Mouse (Mus musculus) cerebellum, adult 2 months (tissue): Measurements from ENCODE around the gene Creb3l1. TPM values are rescaled to one million over a fixed set of nuclear protein-coding genes. Genes with fewer than 3 reads are reported as not detected.

Experiments used
- DNase-seq, 2 experiments: peaks; one replicate each; pipeline ENCODE4 v3.0.0; 2021
- H3K27ac ChIP-seq: fragments of 200-500 bp; 2 replicates; pipeline ENCODE4 v1.5.1; 2012; ENCODE audit warnings: low read length, control low read depth, inconsistent platforms; ENCODE audit not compliant: insufficient read depth
- H3K27me3 ChIP-seq: fragments of 200-500 bp; 2 replicates; pipeline ENCODE4 v1.6.1; 2012; ENCODE audit warnings: inconsistent platforms, mild to moderate bottlenecking, low read length, moderate library complexity; ENCODE audit not compliant: control insufficient read depth, insufficient read depth
- H3K4me1 ChIP-seq: fragments of 200-500 bp; 2 replicates; pipeline ENCODE4 v1.6.1; 2011; ENCODE audit warnings: low read length; ENCODE audit not compliant: control insufficient read depth, insufficient read depth
- H3K4me3 ChIP-seq: fragments of 200-500 bp; replicated peaks from 2 replicates; pipeline ENCODE3; 2011; ENCODE audit warnings: mild to moderate bottlenecking, low read depth, low read length, control low read depth; ENCODE audit not compliant: insufficient read depth
- CTCF ChIP-seq: fragments of 200-500 bp; IDR thresholded peaks from 2 replicates; pipeline ENCODE4 v1.5.1; 2011; ENCODE audit warnings: low read depth, mild to moderate bottlenecking, control low read depth, low read length, moderate library complexity, borderline replicate concordance; ENCODE audit not compliant: insufficient read depth
- POLR2A ChIP-seq: fragments of 200-500 bp; IDR thresholded peaks from 2 replicates; pipeline ENCODE4 v1.6.1; 2011; ENCODE audit warnings: low read length, control low read depth, borderline replicate concordance; ENCODE audit not compliant: insufficient read depth
- WGBS: fragments of 180-500 bp; shearing (Covaris S2); methylation state at CpG from one replicate; pipeline ENCODE4 v1.1.7; 2018; 5-methylcytosine and 5-hydroxymethylcytosine counted together
- polyA plus RNA-seq: library from polyadenylated mRNA; depleted of rRNA; stranded (reverse); fragments of >200 nt; gene quantifications from 2 replicates; pipeline ENCODE4 v1.2.3, GENCODE M21; 2012

The Creb3l1 gene
- polyA plus RNA-seq, 1 experiment: 1.3 TPM

- TF ChIP-seq CTCF: peak; percentile 78
- TF ChIP-seq POLR2A: peak; percentile 35; the same call in 1 of the 2 replicates
- Histone ChIP-seq H3K4me1 (peaks cover 29% of the 10 kb centered on the region), H3K27me3 (no peaks in the 10 kb centered on the region), H3K4me3 (peak overlapping the region; percentile 100), H3K27ac (peak overlapping the region; percentile 96)
- 1% methylated on average over 48 of the region's 57 CpGs for WGBS
- peak; percentile 93 to 97 for DNase-seq
Measured at GRCm38 (mm10) chr2:91963443-91963932, 60.8 kb downstream of the Creb3l1 start.

GRCm38 (mm10) chr2:91962864-91963401, 61.4 kb downstream of the Creb3l1 start:
- peak; percentile 69 to 73 for DNase-seq
- Histone ChIP-seq H3K27ac (peak overlapping the region; percentile 96), H3K4me1 (peaks cover 29% of the 10 kb centered on the region), H3K4me3 (peak overlapping the region; percentile 100), H3K27me3 (no peaks in the 10 kb centered on the region)
- TF ChIP-seq CTCF (no peak), POLR2A (no peak)
- WGBS: under 1% methylated on average over 39 of the region's 39 CpGs

GRCm38 (mm10) chr2:91961901-91962761, 62.2 kb downstream of the Creb3l1 start:
- peak overlapping the region; percentile 96 for H3K27ac ChIP-seq

GRCm38 (mm10) chr2:91960459-91960858, 63.8 kb downstream of the Creb3l1 start:
- H3K4me3 ChIP-seq: peak overlapping the region; percentile 34
- TF ChIP-seq POLR2A (no peak), CTCF (no peak)
- no peaks in the 10 kb centered on the region for H3K27me3 ChIP-seq
- peak overlapping the region; percentile 90 for H3K27ac ChIP-seq
- DNase-seq: peak in 1 of 2 experiments; percentile 49
- peaks cover 50% of the 10 kb centered on the region for H3K4me1 ChIP-seq
- 25% methylated on average over 5 of the region's 5 CpGs for WGBS

More at GRCm38 (mm10) chr2:91961901-91962761, 62.2 kb downstream of the Creb3l1 start:
- DNase-seq: peak in 1 of 2 experiments; percentile 62
- WGBS: 7% methylated on average over 4 of the region's 4 CpGs
- TF ChIP-seq CTCF (no peak), POLR2A (0 out of 2 replicates have a peak, but pooled peaks have one; percentile 11)
- Histone ChIP-seq H3K4me3 (peak overlapping the region; percentile 100), H3K27me3 (no peaks in the 10 kb centered on the region), H3K4me1 (peaks cover 33% of the 10 kb centered on the region)

GRCm38 (mm10) chr2:91959544-91960410, 64.5 kb downstream of the Creb3l1 start:
- TF ChIP-seq POLR2A (peak; percentile 15; the same call in 1 of the 2 replicates), CTCF (no peak)
- peaks cover 56% of the 10 kb centered on the region for H3K4me1 ChIP-seq

GRCm38 (mm10) chr2:91958701-91959457, 65.4 kb downstream of the Creb3l1 start:
- Histone ChIP-seq H3K27me3 (no peaks in the 10 kb centered on the region), H3K4me1 (peaks cover 59% of the 10 kb centered on the region), H3K27ac (peak overlapping the region; percentile 90), H3K4me3 (no peak overlapping the region)
- 39% methylated on average over 10 of the region's 10 CpGs for WGBS
- TF ChIP-seq CTCF (no peak; the same call in 1 of the 2 replicates), POLR2A (no peak)
- peak in 1 of 2 experiments; percentile 66 for DNase-seq

More at GRCm38 (mm10) chr2:91959544-91960410, 64.5 kb downstream of the Creb3l1 start:
- Histone ChIP-seq H3K4me3 (peak overlapping the region; percentile 34), H3K27ac (peak overlapping the region; percentile 90), H3K27me3 (no peaks in the 10 kb centered on the region)
- WGBS: 8% methylated on average over 11 of the region's 11 CpGs
- DNase-seq: peak; percentile 85 to 95

- TF ChIP-seq CTCF: no peak
- no peak for TF ChIP-seq POLR2A
- Histone ChIP-seq H3K4me1 (peaks cover 66% of the 10 kb centered on the region), H3K4me3 (no peak overlapping the region)
Measured at GRCm38 (mm10) chr2:91958049-91958448, 66.3 kb downstream of the Creb3l1 start.

More at GRCm38 (mm10) chr2:91958049-91958448, 66.3 kb downstream of the Creb3l1 start:
- Histone ChIP-seq H3K27me3 (no peaks in the 10 kb centered on the region), H3K27ac (peak overlapping the region; percentile 45)
- 34% methylated on average over 8 of the region's 8 CpGs for WGBS
- no peak for DNase-seq
